Mouse (Mus musculus): Measurements from ENCODE around the gene Rragd.
"Not testable (repeated sequence)": the region's sequence is repeated elsewhere in the genome, so short reads cannot be mapped to it uniquely, and the experiment has no call there.

The Rragd gene

DNA sequence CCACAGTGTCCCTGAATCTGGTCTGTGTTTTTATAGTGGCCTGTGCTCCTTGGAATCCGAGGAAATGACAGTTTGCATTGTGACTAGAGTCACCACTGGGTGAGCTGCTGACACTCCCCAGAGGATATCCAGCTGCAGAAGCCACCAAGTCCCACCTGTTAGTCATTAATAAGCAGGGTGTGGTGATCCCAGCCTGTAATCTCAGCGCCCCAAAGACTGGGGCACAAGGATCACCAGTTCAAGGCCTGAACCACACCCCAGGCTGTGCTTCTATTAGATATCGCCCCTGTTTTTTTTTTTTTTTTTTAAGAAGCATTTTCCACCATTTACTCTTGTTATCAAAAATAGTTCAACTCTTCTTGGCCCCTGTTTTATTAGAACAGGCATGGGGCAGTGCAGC is 4.2 kb downstream of the Rragd start:
- DNase-seq: no peak

DNA sequence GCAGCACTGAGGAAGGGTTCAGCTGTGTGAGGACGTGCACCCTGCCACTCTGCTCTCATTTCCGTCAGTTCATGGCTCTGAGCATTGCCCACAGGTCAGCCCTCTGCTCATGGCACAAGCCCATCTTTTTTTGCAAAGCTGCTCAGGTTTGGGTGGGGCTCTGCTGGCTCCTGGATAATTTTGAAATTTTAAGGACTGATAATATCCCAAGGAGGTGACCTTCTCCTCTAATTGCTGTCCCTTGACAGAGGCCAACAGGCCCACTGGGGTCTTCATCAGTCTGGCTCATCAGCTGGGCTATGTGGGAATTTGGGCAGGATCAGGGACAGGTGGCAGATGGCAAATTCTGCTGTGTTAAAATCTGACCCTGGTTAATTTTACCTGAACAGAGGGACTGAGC is 6.5 kb downstream of the Rragd start:
- no peak for DNase-seq

DNA sequence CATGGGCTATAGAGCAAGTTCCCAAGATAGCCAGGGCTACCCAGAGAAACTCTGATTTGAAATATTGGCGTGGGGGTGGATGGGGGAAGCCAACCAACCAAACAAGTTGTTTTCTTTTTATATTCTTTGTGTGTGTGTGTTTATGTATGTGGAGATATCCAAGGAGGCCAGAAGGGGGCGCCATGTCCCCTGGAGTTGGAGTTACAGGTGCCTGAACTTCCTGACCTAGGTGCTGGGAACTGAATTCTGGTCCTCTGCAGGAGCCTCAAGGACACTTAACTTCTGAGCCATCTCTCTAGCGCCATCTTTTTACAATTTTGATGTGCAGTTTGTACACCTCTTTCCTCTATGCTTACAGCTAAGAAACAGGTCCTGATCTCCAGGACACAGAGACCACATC is 11.3 kb downstream of the Rragd start:
- DNase-seq: no peak

DNA sequence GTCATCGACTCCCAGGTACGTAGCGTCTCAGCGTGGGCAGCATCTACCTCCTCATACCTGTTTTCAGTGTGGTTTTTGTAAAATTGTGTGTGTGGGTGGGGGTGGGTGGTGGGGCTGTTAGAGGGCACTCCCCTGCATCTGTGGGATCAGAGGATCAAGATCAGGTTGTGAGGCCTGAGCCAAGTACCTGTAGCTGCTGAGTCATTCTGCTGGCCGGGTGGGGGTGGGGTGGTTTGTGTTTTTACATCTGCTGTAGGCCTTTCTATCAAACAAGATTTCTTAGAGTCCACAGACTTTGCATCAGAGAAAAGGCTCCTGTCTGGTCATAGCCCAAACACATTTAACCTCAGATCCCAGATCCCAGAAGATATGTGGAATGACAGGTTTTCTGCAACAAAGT is 13.2 kb downstream of the Rragd start:
- no peak for DNase-seq

DNA sequence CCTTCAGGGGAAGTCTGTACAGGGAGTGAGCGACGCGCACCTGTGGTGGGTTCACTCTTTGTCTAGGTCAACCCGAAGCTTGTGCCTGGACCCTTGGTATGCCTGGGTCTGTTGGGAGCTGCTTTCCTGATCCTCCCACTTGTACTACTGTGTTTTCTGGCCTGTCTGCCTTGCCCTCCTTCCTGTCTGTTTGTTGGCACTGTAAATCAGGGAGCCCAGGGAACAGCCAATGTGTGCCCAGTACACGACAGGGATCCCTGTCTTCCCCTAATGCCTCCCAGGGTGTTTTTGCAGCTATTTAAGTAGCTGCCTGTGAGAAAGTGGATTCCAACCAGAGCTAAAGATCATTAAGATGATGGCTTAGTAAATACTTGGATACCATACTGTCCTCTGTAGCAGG is 14.7 kb downstream of the Rragd start:
- no peak for DNase-seq

DNA sequence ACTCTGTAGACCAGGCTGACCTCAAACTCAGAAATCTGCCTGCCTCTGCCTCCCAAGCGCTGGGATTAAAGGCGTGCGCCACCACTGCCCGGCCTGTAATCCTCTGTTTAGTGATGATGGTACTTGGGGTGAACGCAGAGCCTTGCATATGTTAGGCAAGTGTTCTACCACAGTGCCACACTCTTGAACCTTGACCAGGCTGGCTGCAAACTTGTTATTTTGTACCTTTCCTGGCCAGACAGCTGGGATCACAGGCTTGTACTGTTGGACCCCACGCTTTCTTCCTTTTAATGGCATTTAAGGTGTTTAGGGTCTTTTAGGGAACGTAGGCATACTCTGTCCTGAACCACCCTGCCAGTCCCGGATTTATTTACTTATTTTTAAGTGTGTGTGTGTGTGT is 16.2 kb downstream of the Rragd start:
- no peak for DNase-seq

DNA sequence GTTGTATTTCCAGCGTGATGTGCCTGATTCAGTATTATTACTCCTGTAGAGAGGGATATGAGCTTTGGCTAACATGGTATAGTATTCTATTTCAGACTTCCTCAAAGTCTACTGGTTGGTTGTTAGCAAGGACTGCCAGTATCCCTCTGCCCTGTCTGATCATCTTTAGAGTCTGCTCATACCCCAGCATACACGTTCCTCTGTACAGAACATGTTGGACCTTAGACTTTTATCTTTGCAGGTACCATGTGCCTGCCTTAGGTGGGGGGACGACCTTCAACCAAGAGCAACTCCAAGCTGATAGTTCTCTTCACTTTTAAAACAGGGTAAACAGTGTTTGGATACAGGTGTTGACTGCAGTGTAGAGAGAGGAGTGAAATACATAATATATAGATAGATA is 19.2 kb downstream of the Rragd start:
- DNase-seq: no peak

DNA sequence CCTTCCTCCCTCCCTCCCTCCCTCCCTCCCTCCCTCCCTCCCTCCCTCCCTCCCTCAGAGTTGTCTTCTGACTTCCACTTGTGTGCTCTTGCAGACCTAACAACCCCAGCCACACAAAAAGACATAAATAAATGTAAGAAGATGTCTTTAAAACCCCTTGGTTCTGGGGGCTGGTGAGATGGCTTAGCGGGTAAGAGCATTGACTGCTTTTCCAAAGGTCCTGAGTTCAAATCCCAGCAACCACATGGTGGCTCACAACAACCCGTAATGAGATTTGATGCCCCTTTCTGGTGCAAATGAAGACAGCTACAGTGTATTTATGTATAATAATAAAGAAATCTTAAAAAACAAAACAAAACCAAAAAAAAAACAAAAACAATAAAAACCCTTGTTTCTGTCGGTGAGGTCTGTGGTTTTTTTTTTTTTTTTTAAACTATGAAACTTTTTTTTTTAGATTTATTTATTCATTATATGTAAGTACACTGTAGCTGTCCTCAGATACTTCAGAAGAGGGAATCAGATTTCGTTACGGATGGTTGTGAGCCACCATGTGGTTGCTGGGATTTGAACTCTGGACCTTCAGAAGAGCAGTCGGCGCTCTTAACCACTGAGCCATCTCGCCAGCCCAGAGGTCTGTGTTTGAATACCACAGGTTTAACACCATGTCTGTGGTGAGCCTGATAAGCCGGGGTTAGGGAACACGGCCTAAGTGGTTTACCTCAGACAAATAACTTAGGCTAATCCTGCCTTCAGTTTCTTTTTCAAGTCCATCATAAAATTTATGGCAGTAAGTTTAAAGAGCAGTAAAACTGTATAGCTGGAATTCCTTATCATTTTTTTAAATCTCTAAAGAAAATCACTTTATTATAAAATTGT is 23.0 kb downstream of the Rragd start:
- not testable (repeated sequence) for DNase-seq

DNA sequence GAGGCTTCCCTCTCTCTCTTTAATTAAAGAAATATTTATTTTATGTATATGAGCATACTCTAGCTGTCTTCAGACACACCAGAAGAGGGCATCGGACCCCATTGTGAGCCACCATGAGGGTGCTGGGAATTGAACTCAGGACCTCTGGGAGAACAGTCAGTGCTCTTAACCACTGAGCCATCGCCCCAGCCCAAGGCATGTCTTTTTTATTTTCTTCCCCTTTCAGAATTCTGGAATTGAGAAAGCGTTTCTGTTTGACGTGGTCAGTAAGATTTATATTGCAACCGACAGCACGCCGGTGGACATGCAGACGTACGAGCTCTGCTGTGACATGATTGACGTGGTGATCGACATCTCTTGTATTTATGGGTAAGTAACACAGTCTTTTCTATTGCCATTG is 24.0 kb downstream of the Rragd start:
- DNase-seq: no peak

DNA sequence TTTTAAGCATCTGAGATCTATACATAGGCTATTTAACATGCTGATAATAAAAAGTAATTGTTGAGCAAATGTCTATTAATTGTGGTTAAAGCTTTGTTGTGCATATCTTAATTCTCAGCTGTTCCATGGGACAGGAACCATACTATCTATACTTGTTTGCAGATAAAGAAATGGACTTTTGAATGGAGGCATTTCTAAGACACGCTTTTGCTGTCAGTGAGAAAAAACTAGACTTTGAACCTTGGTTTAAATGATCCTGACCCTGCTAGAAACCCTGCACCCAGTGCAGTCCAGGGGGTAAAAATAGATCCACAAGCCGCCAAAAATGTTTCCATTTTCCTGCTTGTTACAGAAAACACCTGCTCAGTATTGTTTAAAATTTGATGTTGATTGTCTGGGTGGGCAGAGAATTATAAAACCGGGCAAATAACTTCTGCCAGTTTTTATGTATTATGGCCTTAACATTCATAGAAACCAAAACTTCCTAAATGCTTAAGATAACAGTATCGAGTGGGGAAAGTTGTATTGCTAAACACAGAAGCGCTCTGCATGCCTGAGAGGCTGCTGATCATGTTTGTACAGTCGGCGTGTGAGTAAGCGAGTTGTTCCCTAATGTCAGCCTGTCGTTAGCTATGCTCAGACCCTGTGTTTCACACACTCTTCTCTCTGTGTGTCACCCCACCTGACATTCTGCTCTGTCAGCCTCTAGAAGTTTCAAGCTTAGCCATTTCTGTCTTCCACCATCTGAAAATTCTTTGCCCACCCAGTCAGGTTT is 24.8 kb downstream of the Rragd start:
- DNase-seq: no peak

DNA sequence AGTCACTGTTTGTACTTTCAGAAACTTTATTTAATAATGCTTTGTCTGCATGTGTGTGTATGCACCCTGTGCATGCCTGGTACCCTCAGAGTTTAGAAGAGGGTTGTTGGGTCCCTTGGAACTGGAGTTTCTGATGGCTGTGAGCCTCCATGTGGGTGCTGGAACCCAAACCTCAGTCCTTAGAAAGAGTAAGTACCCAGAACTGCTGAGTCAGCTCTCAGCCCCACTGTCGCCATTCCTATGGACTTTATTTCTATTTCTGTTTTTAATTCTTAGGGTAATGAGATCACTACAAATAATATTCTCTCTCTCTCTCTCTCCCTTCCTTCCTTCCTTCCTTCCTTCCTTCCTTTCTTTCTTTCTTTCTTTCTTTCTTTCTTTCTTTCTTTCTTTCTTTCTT is 27.2 kb downstream of the Rragd start:
- no peak for DNase-seq

DNA sequence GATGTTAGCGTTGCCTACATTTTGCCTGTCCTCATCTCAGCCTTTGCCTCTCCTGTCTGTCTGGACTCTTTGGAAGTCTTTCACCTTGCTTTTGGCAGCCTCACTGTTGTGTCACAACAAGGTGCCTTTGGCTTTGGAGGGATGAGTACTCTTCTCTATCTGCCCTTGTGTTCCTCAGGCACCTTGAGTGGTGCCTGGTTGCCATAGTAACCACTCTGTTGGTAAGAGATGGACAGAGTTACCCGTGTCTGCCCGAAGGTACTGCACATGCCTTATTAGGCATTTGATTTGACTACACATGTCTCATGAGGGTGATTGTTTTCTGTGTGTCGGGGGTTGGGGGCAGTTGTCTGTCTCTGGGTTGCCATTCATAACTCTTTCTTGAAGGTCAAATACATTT is 29.6 kb downstream of the Rragd start:
- no peak for DNase-seq

DNA sequence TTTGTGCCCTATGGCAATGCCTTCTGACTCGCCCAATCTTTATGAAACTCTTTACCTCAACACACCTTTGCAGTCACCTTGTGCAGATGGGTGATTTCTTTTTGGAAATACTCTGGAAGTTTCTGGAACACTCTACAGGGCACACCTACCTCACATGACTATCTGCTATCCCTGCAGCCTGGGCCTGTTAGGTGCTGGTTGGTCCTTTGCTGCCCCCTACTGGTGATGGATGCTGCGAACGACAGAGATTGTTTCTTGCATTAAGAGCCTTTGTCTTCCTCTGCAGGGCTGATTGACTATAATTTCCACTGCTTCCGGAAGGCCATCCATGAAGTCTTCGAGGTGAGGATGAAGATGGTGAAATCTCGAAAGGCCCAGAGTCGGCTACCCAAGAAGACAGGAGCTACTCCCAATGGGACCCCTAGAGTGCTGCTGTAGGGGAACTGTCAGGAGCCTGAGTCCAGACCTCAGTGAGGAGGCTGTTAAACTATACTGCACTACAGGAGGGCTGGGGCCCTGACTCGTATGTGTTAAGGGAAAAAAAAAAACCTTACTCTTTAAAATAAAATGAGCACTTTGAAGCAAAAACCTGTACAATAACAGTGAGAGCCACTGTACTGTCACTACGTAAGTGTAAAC is 35.6 kb downstream of the Rragd start:
- peak; percentile 82 for DNase-seq

DNA sequence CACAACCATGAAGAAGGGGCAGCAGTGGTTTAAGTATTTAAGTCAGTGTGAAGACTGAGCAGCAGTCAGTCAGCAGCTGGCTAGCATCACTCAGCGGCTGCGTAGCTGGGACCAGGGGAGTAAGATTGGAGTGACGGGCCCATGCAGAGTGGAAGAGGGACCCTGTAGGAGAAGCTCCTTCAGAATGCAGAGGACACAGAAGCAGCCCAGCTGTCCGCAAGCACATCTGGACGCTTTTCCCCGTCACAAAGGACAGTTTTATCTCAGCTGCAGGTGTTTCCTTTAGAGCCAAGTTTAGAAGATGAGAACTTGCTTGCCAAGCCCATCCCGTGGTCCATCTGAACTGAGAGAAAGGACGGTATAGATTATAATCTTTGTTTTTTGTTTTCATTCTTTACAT is 41.6 kb downstream of the Rragd start:
- no peak for DNase-seq

DNA sequence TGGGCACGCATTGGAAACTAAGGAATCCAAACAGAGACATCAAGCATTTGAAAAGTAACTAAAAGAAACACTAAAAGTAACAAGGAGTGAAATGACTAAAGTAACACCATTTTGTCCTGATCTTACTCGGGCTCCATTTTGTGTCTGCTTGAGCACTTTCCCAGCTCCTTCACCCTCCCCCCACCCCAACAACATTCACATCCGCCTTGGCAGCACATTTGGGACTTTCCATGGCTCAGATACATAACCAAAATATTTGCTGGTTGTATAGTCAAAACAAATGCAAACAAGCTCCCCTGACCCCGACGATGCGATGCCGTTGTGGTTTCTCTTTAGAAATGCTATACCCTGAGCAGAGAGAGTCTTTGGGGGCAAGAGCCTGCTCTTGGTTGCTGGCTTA is 46.3 kb downstream of the Rragd start:
- no peak for DNase-seq

DNA sequence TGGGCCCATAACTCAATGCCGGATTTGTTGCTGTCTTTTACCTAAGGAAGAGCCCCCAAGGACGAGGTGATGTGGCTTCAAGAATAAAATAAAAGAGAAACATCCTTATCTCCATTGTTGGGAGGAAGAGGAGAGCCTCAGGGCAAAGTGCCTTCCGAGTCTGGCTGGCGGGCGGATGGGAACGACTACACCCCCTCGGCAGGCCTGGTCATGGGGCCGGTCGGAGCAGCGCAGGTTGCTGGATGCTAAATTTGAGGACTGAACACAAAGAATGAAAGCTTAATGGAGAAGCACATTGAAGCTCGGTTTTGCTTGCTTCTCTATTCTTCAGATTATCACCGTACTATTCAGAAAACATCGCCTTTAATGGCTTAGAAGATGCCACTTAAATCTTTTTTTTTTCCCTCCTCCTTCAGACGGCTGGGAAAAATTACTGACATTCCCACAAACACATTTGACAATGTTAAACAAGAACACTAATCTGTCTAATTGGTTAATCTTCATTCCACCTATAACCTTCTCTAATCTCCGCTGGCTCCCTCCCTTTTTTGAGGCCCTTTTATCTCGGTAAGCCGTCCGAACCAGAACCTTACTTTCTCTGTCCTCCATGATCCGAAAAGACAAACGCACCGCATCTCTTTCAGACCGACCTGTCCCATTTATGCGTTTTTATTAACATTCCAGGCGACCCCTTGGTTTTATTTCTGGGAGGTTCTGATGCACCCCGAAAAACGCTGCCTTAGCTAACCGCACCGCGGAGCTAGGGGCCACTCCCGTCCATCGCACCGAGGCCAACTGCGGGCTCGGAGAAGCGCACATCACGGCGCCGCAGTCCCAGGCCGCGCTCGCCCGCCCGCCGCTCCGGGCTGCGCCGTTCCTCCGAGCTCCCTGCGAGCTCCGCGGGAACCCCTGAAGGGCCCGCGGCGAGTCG is 47.7 kb downstream of the Rragd start:
- DNase-seq: no peak

DNA sequence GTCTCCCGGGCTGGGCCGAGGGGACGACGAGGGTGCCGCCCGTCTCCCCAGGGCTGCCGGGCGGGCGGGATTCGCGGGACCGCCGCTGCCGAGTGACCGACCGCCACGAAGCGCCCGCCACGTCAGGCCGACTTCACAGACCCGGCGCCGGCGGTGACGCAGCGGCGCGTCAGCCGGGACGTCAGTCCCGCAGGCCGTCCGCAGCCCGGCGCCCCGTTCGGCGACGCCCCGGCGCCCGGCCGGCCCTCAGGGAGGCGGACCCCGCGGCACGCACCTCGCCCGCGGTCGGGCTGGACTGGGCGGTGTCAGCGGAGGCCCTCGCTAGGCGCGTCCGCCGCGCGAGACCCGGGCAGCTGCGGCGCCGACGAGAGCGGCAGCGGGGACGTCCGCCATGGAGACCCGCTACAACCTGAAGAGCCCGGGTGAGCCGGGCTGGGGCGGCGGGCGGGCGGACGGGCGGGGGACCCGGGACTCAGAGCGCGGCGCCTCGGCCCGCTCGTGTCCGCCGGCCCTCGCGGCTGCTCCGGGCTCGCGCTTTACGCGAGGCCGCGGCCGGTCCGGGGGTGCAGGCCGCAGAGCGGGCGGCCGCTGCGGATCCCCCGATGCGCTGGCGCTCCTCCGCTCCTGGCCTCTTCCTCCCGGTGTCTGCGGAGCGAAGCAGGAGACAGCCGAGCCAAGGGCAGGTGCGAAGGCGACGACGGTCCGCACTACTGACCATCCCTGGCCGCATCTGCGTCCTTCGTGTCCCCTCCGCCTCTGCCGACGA is 48.5 kb downstream of the Rragd start, which contains the start of gene Ube2j1:
Ube2j1 (plus strand) TSS at position 222 of the 766 bp plus-strand sequence.
- peak; percentile 93 for DNase-seq

DNA sequence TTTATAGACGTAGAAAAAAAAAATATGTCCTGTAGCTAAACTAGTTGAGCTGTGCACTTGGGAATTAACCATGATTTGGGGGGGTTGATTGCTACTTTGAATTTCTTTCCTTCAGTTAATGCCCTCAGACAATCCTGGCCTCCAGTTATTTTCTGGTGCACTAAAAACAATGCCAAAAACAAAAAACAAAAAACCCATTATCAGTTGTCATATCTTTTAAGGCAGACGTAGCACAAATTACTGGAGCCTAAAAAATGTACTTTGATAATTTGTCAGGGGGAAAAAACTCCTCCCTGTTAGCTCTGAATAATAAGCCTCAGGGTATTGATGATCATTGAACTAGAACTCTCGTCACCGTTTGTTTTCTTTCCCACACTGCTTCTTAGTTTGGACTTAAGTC is 49.2 kb downstream of the Rragd start:
- DNase-seq: no peak

DNA sequence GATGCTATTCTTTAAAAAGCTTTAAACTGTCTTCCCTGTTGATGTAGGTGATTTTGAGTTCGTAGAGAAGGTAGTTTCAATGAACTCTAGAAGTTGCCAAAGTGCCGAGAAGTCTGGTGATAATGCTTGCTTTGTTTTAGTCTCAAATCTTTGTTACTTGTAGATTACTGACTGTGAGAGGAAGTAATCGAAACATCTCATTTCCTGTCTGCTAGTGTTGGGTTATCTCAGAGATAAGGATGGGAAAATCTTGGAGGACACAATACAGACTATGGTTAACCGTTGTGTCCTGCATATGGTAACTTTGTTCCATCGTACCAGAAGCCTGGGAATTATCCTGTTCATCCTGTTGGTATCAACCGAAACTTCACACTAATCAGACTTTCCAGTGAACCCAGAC is 50.7 kb downstream of the Rragd start:
- DNase-seq: no peak

DNA sequence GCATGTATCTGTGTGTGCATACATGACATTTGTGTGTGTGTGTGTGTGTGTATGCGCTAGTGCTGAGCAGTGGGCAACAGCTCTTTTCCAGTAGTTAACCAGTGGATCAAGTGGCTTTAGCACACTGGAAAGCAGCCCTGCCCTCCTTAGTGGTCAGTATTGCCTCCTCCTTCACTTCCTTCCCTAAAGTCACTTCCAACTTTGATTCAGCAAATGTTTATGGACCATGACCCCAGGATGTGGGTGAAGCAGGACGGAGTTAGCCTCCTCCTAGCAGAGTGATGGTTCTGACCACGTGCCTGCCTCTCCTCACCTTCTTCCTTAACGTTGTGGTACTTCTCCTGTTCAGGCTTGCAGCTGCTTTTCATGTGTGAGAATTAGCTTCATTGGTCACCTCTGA is 57.0 kb downstream of the Rragd start:
- no peak for DNase-seq

DNA sequence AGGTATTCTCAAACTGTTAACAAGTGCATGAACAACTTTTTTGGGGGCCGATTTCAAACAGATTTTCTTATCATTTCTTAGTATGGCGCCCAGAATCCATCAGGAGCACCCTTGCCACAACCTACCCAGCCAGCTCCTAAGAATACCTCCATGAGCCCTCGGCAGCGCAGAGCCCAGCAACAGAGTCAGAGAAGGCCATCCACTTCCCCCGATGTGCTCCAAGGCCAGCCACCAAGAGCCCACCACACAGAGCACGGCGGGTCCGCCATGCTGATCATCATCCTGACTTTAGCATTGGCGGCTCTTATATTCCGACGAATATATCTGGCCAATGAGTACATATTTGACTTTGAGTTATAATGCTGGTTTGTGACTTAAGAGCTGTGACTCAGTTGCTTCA is 66.8 kb downstream of the Rragd start:
- DNase-seq: no peak

DNA sequence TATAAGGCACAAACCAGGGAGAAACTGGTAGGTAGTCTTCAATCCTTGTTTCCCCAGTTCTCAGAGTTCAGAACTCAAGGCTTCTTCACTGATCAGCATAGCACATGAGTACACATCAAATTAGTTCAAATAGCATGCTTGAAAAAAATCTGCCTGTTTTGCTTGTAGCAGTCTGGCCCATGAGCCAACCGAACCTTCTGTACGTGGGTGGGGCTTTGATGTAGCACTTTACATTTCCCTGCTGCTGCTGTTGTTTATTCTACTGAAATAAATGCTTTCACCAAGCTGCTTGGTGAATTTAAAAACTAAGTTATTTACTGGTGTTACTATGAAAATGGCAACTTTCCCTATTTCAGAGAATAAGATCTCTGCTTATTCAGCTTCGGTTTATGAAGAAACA is 69.2 kb downstream of the Rragd start:
- no peak for DNase-seq
